Mouse (Mus musculus): ENCODE measurements around the gene Gm9903. TPM values are rescaled to one million over a fixed set of nuclear protein-coding genes. Genes with fewer than 3 reads are reported as not detected.
A peak's percentile ranks its signal among the peaks of the same experiment; 100 is the strongest.

Gm9903 gene
- polyA plus RNA-seq, 1 experiment from 2014 or later = 0.94 TPM

GRCm38 (mm10) chr5:33630615-33631014 lies 890 bp downstream of the Gm9903 start:
- H3K4me1 ChIP-seq (replicated peaks; ENCODE audit: control insufficient read depth, insufficient read depth, low read length) = no peaks in the 10 kb centered on the region
- H3K4me2 ChIP-seq (replicated peaks; ENCODE audit: low read depth, low read length) = no peak overlapping the region
- WGBS = 75% methylated on average over 4 of the region's 4 CpGs
- DNase-seq (ENCODE audit: low spot score) (no peak), ATAC-seq (ENCODE audit: low FRiP score) (no peak)
- H3K4me3 ChIP-seq (ENCODE audit: low read depth, low read length) = no peak overlapping the region
- H3K27me3 ChIP-seq (ENCODE audit: control insufficient read depth, insufficient read depth, low read length) = no peaks in the 10 kb centered on the region
- H3K9me3 ChIP-seq (ENCODE audit: control insufficient read depth, low read length) = no peaks in the 10 kb centered on the region
- no peak overlapping the region for H3K9ac ChIP-seq (ENCODE audit: low read depth, low read length)
- H3K36me3 ChIP-seq (ENCODE audit: control insufficient read depth, insufficient read depth, low read length) = no peaks in the 10 kb centered on the region
- H3K27ac ChIP-seq (ENCODE audit: low read depth, low read length) = no peak overlapping the region

GRCm38 (mm10) chr5:33632526-33632925 lies 2.8 kb downstream of the Gm9903 start:
- ATAC-seq (ENCODE audit: low FRiP score) (no peak), DNase-seq (ENCODE audit: low spot score) (no peak)
- Histone ChIP-seq H3K4me2 (replicated peaks; ENCODE audit: low read depth, low read length) (no peak overlapping the region), H3K27ac (ENCODE audit: low read depth, low read length) (no peak overlapping the region), H3K9me3 (ENCODE audit: control insufficient read depth, low read length) (no peaks in the 10 kb centered on the region), H3K27me3 (ENCODE audit: control insufficient read depth, insufficient read depth, low read length) (no peaks in the 10 kb centered on the region), H3K36me3 (ENCODE audit: control insufficient read depth, insufficient read depth, low read length) (no peaks in the 10 kb centered on the region), H3K4me1 (replicated peaks; ENCODE audit: control insufficient read depth, insufficient read depth, low read length) (no peaks in the 10 kb centered on the region), H3K9ac (ENCODE audit: low read depth, low read length) (no peak overlapping the region), H3K4me3 (ENCODE audit: low read depth, low read length) (no peak overlapping the region)
- 77% methylated on average over 1 of the region's 1 CpGs for WGBS

GRCm38 (mm10) chr5:33635361-33635760 lies 5.6 kb downstream of the Gm9903 start:
- Histone ChIP-seq H3K4me1 (replicated peaks; ENCODE audit: control insufficient read depth, insufficient read depth, low read length) (no peaks in the 10 kb centered on the region), H3K36me3 (ENCODE audit: control insufficient read depth, insufficient read depth, low read length) (no peaks in the 10 kb centered on the region; the same call in 1 of the 2 replicates), H3K4me2 (replicated peaks; ENCODE audit: low read depth, low read length) (no peak overlapping the region), H3K4me3 (ENCODE audit: low read depth, low read length) (no peak overlapping the region), H3K27me3 (ENCODE audit: control insufficient read depth, insufficient read depth, low read length) (no peaks in the 10 kb centered on the region), H3K9ac (ENCODE audit: low read depth, low read length) (no peak overlapping the region), H3K27ac (ENCODE audit: low read depth, low read length) (no peak overlapping the region), H3K9me3 (ENCODE audit: control insufficient read depth, low read length) (no peaks in the 10 kb centered on the region)
- ATAC-seq (ENCODE audit: low FRiP score) (no peak), DNase-seq (ENCODE audit: low spot score) (no peak)
- WGBS = 87% methylated on average over 3 of the region's 3 CpGs

- no peaks in the 10 kb centered on the region; the same call in 1 of the 2 replicates for H3K36me3 ChIP-seq (ENCODE audit: control insufficient read depth, insufficient read depth, low read length)
- 90% methylated on average over 3 of the region's 3 CpGs for WGBS
- H3K9ac ChIP-seq (ENCODE audit: low read depth, low read length) = no peak overlapping the region
- no peaks in the 10 kb centered on the region for H3K27me3 ChIP-seq (ENCODE audit: control insufficient read depth, insufficient read depth, low read length)
- no peaks in the 10 kb centered on the region for H3K4me1 ChIP-seq (replicated peaks; ENCODE audit: control insufficient read depth, insufficient read depth, low read length)
- no peak overlapping the region for H3K4me2 ChIP-seq (replicated peaks; ENCODE audit: low read depth, low read length)
- no peaks in the 10 kb centered on the region for H3K9me3 ChIP-seq (ENCODE audit: control insufficient read depth, low read length)
- no peak overlapping the region for H3K27ac ChIP-seq (ENCODE audit: low read depth, low read length)
- ATAC-seq (ENCODE audit: low FRiP score) = no peak
- H3K4me3 ChIP-seq (ENCODE audit: low read depth, low read length) = no peak overlapping the region
- DNase-seq (ENCODE audit: low spot score) = no peak
These were observed 8.1 kb downstream of the Gm9903 start for GRCm38 (mm10) chr5:33637606-33638350.

- WGBS = 73% methylated on average over 4 of the region's 4 CpGs
- Histone ChIP-seq H3K4me2 (replicated peaks; ENCODE audit: low read depth, low read length) (no peak overlapping the region), H3K4me1 (replicated peaks; ENCODE audit: control insufficient read depth, insufficient read depth, low read length) (no peaks in the 10 kb centered on the region), H3K9ac (ENCODE audit: low read depth, low read length) (no peak overlapping the region), H3K36me3 (ENCODE audit: control insufficient read depth, insufficient read depth, low read length) (peaks cover 3% of the 10 kb centered on the region), H3K27me3 (ENCODE audit: control insufficient read depth, insufficient read depth, low read length) (no peaks in the 10 kb centered on the region), H3K4me3 (ENCODE audit: low read depth, low read length) (no peak overlapping the region), H3K9me3 (ENCODE audit: control insufficient read depth, low read length) (no peaks in the 10 kb centered on the region), H3K27ac (ENCODE audit: low read depth, low read length) (no peak overlapping the region)
- ATAC-seq (ENCODE audit: low FRiP score) (no peak), DNase-seq (ENCODE audit: low spot score) (no peak)
These were observed 9.1 kb downstream of the Gm9903 start for GRCm38 (mm10) chr5:33638826-33639225.

- H3K27me3 ChIP-seq (ENCODE audit: control insufficient read depth, insufficient read depth, low read length) = no peaks in the 10 kb centered on the region
- H3K4me2 ChIP-seq (replicated peaks; ENCODE audit: low read depth, low read length) = no peak overlapping the region
- no peaks in the 10 kb centered on the region for H3K9me3 ChIP-seq (ENCODE audit: control insufficient read depth, low read length)
- H3K9ac ChIP-seq (ENCODE audit: low read depth, low read length) = no peak overlapping the region
- ATAC-seq (ENCODE audit: low FRiP score) (no peak), DNase-seq (ENCODE audit: low spot score) (peak; percentile 63)
- no peaks in the 10 kb centered on the region for H3K4me1 ChIP-seq (replicated peaks; ENCODE audit: control insufficient read depth, insufficient read depth, low read length)
- 55% methylated on average over 3 of the region's 3 CpGs for WGBS
- peaks cover 6% of the 10 kb centered on the region for H3K36me3 ChIP-seq (ENCODE audit: control insufficient read depth, insufficient read depth, low read length)
- H3K27ac ChIP-seq (ENCODE audit: low read depth, low read length) = no peak overlapping the region
- no peak overlapping the region for H3K4me3 ChIP-seq (ENCODE audit: low read depth, low read length)
These were observed 10.9 kb downstream of the Gm9903 start for GRCm38 (mm10) chr5:33640652-33641051.

GRCm38 (mm10) chr5:33651017-33651416 lies 21.3 kb downstream of the Gm9903 start:
- Histone ChIP-seq H3K4me1 (replicated peaks; ENCODE audit: control insufficient read depth, insufficient read depth, low read length) (peaks cover 2% of the 10 kb centered on the region), H3K4me3 (ENCODE audit: low read depth, low read length) (peak overlapping the region; percentile 78), H3K9me3 (ENCODE audit: control insufficient read depth, low read length) (no peaks in the 10 kb centered on the region), H3K27ac (ENCODE audit: low read depth, low read length) (no peak overlapping the region), H3K4me2 (replicated peaks; ENCODE audit: low read depth, low read length) (peak overlapping the region; percentile 68), H3K36me3 (ENCODE audit: control insufficient read depth, insufficient read depth, low read length) (no peaks in the 10 kb centered on the region; the same call in 1 of the 2 replicates), H3K9ac (ENCODE audit: low read depth, low read length) (peak overlapping the region; percentile 76), H3K27me3 (ENCODE audit: control insufficient read depth, insufficient read depth, low read length) (no peaks in the 10 kb centered on the region)
- no peak for DNase-seq (ENCODE audit: low spot score)
- no peak for ATAC-seq (ENCODE audit: low FRiP score)
- WGBS = 15% methylated on average over 2 of the region's 2 CpGs

- DNase-seq (ENCODE audit: low spot score) (no peak), ATAC-seq (ENCODE audit: low FRiP score) (no peak)
- peak overlapping the region; percentile 78 for H3K4me3 ChIP-seq (ENCODE audit: low read depth, low read length)
- peak overlapping the region; percentile 68 for H3K4me2 ChIP-seq (replicated peaks; ENCODE audit: low read depth, low read length)
- no peaks in the 10 kb centered on the region for H3K9me3 ChIP-seq (ENCODE audit: control insufficient read depth, low read length)
- H3K27ac ChIP-seq (ENCODE audit: low read depth, low read length) = peak overlapping the region; percentile 96
- peaks cover 3% of the 10 kb centered on the region for H3K4me1 ChIP-seq (replicated peaks; ENCODE audit: control insufficient read depth, insufficient read depth, low read length)
- no peaks in the 10 kb centered on the region; the same call in 1 of the 2 replicates for H3K36me3 ChIP-seq (ENCODE audit: control insufficient read depth, insufficient read depth, low read length)
- H3K9ac ChIP-seq (ENCODE audit: low read depth, low read length) = peak overlapping the region; percentile 76
- under 1% methylated on average over 11 of the region's 11 CpGs for WGBS
- H3K27me3 ChIP-seq (ENCODE audit: control insufficient read depth, insufficient read depth, low read length) = no peaks in the 10 kb centered on the region
These were observed 21.8 kb downstream of the Gm9903 start for GRCm38 (mm10) chr5:33651541-33651920.
